Mouse (Mus musculus) thymus, adult 18-20 months (tissue): ENCODE data around the gene Ccser1.

Experiments used
- DNase-seq, 2 experiments: peaks; one replicate each; pipeline ENCODE4 v3.0.0; 2022; ENCODE audit warnings: mixed read lengths in 2 of 2

Gene Ccser1

DNA sequence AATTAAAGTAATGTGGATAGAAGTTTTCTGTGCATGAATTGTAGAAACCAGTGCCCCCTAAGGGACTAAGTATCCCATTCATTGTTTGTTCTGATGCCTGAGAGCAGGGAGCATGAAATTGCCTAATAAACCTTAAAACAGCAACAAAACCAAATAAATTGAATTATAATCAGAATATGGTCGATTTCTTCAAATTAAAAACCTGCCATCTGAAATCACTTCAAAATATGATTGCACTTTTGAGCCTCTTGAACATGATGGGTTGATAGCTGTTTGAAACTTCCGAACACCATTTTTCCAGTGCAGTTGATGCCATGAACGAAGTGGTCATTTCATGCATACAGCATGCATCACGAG lies 886.9 kb downstream of the Ccser1 start:
- DNase-seq = no peak

DNA sequence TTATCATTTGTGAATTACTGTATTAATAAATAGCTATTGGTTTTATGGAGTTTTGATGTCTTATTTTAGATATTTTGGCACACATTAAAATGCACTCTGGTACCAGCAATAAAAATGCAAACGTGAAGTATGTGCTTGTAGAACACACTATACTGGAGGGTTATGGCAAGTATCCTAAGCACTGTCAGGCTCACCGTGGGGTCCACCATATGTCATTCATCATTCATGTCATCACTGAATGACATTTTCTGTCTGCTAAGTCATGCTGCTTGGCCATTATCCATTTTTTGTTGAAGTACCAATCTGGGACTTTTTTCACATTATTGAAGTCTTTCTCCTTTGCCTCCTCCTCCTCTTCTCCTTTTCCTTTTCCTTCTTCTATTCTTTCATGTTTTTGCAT lies 925.3 kb downstream of the Ccser1 start:
- no peak for DNase-seq

DNA sequence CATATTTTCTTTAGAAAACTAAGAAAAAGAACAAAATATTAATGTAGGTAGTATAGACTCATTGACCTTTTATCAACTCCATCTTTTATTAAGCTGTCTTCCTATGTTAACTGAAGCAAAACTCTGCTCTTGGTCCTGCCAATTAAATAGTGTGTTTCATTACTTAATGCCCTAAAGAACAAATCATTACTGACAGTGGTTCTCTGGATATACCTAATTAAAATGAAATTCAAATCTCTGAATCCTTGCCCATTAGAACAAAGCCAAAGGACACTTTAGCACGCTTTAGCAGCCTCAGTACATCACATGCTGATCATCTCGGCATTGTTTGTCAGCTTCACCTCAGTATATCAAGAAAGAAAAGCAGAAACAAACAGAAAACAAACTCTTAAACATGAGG lies 952.4 kb downstream of the Ccser1 start:
- no peak for DNase-seq

DNA sequence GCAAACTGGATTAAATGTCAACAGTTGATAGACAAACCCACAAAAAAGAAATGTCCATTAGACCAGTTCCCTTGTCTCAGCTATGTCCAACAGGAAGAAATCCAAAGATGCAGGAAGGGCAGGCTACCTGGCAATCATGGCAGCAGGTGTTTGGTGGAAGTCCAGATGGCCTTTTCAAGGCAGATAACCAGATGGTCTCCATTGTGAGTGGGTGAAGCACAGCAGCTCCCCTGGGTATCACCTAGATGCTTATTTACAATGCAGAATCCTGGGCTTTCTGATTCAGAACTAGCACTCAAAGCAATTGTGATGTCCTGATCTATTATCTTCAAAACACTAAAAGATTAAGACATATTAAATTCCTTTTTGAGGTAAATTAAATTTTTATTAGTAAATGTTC lies 980.2 kb downstream of the Ccser1 start:
- DNase-seq = no peak

DNA sequence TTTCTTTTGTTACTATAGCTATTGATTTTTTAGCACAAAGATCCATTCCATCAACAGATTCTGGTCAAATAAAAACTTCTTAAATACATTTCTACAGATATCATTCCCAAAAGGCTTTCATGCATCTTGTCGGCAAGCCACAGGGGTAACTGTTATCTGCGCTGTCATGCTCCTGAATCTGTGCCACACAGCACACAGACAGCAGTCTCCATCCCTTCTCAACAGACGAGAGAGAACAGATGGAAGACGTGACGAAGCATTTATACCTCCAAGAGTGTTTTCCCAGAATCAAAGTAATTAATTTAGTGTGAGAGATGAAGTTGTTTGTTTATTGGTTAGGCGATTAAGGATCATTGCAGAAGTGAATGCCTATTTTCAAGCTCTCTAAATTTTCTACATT lies 982.5 kb downstream of the Ccser1 start:
- no peak for DNase-seq

DNA sequence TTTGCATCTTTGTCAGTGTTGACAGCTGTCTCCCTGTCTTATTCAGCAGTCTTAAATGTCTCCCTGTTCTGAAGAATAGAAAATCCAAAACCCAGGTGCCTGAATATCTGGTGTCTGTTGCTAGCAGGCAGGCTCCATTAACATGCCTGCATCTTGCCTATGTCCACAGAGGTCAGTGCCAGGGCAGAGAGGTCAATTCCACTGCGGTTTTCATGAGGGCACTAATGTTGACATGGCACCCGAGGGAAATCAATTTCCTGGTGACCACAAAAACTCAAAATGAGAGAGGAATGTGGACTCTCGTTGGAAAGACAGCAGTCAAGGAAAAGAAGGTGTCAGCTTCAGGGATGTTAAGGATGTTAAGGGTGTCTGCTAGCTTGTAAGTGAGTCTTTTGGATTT lies 983.7 kb downstream of the Ccser1 start:
- DNase-seq = no peak

DNA sequence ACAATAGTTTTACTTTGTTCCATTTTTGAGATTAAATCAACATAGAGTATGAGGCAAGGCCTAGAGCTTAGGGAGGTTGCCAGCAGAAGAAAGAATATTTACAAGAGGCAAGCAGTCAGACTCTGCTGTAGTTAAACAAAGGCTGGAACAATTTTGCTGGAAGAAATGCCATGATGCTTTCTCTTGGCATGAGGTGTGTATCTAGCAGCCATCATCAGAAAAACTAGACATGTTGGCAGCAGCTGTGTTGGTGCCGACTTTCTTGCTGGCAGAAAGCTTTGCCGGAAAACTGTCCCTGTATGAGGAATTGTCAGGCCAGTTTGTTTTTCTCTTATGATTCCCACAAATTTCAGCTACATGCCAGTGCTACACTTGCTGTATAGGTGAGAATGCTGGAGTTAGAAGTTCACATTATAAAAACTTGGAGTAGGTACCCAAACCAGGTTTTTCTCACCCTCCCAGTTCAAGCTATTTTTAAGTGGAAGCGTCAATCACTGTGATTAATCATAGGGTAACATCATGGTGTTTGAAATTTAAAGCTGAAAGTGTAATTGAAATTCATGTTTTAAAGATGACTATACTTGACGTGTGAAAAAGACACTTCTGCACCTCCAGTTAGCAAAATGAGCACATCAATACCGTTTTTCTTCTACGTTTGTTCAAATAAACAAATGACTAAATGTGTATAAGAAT lies 1016.5 kb downstream of the Ccser1 start:
- no peak for DNase-seq

DNA sequence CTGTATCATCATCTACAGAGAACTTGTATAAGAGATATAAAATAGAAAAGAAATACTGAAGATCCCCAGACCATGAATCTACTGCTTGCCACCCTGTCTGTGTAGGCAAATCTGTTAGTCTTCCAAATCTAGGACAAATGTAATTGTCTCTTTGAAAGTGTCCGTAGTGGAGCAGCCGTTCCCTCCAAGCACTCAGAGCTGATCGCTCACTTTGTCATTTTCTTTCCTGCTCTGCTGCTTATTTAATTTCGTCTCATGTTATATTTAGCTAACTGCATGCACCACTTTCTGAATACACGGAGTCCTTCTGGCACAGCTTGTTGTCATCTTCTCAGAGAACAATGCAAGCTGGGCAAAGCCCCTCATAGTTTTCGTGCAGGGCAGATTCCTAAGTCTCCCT lies 1018.6 kb downstream of the Ccser1 start:
- no peak for DNase-seq

DNA sequence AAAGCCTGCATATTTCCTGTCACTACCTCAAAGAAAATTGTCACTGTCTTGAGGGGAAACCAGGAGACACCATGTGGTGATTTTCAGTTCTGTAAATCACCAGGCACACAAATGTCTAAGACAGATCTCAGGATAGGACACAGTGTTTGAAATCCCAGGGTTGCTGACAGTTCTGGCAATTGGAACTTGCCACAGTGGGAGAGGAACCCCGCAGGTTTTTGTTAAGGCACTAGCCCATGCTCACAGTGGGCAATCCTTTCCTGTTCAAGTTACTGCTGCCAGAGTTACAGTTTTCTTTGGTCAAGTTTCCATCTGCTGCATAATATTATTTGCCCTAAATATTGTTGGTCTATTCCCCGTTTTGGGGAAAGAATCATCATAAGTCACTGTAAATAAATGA lies 1024.9 kb downstream of the Ccser1 start:
- DNase-seq = no peak

DNA sequence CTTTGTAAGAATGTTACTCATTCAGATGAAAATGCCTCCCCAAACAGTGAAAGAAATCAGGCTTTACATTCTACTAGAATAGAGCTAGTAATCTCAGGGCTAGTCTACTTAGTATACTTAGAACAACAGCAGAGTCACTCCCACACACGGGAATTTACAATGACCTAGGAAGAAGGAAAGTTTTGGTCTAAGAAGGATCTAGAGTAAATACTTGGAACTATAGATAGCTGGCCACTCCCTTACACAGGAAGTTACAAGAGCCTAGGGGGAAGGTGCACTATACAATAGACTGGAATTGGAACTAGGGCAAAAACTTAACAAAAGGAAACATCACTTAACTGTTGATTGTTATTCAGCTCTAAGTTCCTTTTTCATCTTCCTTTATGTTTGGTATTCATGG lies 1041.7 kb downstream of the Ccser1 start:
- no peak for DNase-seq

DNA sequence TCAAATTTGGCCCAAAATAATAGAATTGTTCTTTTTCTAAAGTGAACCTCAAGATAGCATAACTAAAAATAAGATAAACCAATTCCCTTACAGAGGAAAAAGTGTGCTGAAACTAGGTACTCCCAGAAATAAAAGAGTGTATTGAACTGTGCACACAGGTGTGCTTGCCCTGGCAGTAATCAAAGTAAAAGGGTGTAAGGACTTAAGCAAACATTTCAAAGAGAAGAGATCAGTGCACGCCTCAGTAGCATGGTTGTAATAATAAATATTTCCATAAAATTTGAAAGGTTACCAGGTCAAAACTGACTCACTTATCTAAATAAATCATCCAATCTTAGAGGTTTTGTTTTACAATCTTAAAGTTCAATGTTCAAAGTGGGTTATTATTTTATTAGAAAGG lies 1083.8 kb downstream of the Ccser1 start:
- no peak for DNase-seq

DNA sequence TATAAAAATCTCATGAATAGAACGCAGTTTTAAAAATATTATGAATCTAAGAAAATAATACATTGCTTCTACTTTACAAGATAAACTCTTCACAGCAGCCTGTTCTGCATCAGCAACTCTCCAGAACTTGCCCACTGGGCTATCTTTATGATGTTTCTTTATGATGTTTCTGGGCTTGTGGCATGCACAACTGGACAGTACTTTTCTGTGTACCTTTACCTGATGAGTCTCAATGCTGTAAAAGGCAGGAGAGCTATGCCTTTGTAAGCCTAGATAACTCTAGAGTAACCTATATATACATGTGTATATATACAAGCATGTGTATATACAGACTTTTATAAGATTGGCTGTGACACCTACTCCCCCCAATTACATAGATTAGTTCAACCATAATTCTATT lies 1084.4 kb downstream of the Ccser1 start:
- no peak for DNase-seq

DNA sequence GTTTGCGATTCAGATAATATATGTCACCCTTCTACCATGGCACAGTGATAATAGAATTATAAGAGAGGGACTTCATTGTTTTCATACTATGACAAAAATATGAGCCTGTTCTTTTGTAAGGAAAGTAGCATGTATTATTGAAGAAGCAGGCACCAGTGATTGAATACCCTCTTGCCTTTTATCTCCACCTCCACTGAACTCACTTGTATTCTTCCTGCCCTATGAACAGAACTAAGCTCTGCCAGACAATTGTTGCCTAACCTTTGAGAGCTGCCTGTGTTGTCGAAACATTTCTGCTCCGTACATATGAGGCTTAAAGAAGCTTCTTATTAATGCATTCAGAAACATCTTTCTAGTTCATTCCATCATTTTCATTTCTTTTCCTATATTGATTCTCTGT lies 1101.1 kb downstream of the Ccser1 start:
- DNase-seq = no peak

DNA sequence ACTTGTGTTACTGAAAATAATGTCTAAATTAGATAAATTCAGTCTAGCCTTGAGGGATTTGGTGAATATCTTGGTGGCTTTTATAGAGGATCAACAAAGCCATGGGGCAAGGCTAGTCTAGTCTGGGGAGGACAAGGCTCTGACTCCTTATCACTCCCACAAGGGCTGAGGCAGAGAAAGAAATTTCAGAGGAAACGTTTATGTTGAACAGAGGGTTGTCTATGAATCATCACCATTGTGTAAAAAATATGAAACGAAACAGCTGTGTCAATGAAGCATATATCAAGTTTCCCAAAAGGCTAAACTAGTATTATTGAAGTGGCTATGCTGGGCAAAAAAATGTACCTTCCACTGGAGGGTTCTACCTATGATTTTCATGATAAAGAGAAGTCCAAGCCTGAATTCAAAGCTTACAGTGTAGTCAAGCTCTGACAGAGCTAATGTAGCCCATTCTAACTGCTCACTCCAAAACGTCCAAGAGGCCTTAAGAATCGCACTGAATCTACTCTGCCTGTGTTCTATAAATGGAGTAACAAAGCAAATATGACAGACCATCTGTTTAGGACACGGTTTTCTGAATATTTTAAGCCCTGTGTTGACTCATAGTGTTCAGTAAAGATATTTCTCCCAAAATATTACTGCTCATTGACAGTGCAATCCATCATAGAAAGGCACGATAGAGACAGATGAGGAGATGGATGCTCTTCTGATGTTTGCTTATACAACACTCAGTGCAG lies 1121.6 kb downstream of the Ccser1 start:
- no peak for DNase-seq

DNA sequence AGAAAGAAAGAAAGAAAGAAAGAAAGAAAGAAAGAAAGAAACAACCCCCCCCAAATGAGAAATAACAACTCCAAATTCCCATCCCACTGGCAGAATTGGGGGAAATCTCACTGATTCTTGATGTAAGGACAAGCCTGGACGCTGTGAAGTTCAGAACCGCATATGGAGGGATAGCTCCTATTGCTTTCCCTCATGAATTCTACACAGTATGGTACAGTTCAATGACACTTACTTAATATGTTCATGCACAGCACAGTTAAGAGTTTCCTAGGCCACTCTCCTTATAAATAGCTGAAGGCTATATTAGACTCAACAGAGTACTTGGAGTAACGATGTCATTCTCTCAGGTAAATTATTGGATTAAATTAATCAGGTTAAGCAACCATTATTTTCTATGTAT lies 1138.5 kb downstream of the Ccser1 start:
- no peak for DNase-seq

DNA sequence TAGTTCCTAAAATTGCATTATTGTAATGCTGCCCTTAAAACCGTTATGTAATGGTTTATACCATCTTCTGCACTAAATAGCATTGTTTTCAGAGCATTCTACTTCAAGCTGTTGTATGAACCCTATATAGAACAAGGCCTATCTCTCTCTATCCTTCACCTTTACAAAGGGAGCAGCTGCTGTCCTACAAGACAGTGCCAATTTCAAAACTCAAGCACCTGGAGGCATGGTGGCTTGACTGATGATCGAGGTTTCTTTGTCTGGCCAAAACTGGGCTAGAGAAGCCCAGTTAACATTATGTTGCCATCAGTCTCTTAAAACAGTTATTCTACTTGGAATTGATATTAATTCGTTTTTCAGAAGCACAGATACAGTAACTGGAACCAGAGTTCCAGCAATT lies 1160.2 kb downstream of the Ccser1 start:
- no peak for DNase-seq

DNA sequence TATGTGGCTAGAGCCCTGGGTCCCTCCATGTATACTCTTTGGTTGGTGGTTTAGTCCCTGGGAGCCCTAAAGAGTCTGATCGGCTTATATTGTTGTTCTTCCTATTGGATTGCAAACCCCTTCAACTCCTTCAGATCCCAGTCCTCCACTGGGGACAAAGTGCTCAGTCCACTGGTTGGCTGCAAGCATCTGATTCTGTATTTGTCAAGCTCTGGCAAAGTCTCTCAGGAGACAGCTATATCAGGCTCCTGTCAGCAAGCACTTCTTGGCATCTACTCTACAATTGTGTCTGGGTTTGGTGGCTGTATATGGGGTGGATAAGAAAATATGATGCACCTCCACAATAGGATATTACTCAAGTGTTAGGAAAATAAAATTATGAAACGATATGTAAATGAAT lies 1187.7 kb downstream of the Ccser1 start:
- no peak for DNase-seq
